Mouse (Mus musculus) gastrocnemius, adult 8-10 months (tissue): Measurements from ENCODE around the gene 4930558C23Rik. TPM values are rescaled to one million over a fixed set of nuclear protein-coding genes. Genes with fewer than 3 reads are reported as not detected.
"Not testable (repeated sequence)": the region's sequence is repeated elsewhere in the genome, so short reads cannot be mapped to it uniquely, and the experiment has no call there.

ENCODE experiments used
- DNase-seq, 2 experiments: peaks; one replicate each; pipeline ENCODE4 v3.0.0; 2022; ENCODE audit warnings: low spot score in 2 of 2
- total RNA-seq, 4 experiments: library from RNA; stranded (reverse); gene quantifications; 2 replicates each; pipeline ENCODE4 v1.2.4; 2022

4930558C23Rik gene
- under 1 TPM in 1 of 4 experiments, not detected in 3; 0.92 TPM for total RNA-seq

DNA sequence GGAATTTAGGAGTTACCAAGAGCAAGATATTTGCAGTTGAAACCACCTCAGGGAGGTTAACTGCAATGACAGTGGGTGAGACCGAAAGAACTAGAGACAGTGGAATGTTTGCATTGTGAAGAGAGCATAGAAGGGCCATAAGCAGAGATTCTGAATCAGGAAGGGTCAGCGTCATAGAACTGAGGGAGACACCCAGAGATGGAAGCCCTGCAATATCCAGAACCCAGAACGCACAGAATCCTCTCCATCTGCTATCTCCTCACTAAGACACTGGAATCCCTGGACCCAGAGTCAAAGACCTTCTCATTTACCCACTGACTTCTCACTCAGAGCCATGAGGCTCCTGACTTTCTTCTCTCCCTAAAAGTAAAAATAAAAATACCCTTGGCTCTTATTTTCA, at the start of gene 4930558C23Rik:
Gene 4930558C23Rik (minus strand): TSS at position 101 of the 400 bp plus-strand sequence.
- no peak for DNase-seq

DNA sequence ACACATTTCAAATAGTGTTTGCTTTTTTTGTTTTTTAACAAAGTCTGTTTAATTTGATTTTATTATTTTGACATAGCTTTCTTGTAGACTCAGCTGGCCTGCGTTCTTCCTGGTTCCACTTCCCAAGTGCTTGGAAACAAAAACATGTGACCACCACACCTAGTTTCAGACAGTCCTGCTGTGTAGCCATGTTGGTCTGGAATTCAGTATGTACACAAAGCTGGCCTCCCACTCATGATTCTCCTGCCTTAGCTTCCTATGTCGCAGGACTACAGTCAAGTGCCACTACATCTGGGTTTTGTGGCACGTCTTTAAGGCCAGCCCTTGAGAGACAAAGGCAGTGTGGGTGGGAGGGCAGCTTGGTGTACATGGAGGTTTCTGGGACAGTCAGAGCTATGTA, 48.3 kb upstream of the 4930558C23Rik start:
- no peak for DNase-seq

DNA sequence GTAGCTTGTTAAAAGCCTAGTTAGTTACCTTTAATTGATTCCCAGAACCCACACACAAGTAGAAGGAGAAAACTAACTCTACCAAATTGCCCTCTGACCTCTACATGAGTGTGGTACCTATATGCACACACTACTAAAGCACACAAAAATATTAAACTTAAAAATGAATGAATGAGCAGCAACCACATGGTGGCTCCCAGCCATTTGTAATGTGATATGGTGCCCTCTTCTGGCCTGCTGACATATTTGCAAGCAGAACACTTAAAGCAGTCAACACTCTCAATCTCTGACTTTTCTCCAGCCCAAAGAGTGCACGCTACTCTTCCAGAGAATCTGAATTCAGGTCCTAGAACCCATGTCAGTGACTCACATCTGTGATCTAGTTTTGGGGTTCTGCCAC, 47.8 kb upstream of the 4930558C23Rik start:
- DNase-seq: peak in 1 of 2 experiments; percentile 20

DNA sequence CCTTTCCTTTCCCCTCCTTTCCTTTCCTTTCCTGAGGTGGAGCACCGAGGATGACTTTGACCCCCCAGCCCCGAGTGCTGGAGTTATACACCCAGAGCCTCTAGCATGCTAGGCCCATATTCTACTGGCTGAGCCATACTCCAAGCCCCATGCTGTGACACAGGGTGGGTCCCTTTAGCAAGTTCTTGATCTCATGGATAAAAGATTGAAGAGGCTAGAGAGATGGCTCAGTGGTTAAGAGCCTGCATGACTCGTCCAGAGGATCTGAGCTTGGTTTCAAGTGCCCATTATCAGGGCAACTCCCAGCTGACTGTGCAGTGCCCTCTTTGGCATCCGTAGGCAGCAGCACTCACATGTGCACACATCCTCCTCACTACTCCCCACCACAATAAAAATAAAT, 42.7 kb upstream of the 4930558C23Rik start:
- DNase-seq: no peak

DNA sequence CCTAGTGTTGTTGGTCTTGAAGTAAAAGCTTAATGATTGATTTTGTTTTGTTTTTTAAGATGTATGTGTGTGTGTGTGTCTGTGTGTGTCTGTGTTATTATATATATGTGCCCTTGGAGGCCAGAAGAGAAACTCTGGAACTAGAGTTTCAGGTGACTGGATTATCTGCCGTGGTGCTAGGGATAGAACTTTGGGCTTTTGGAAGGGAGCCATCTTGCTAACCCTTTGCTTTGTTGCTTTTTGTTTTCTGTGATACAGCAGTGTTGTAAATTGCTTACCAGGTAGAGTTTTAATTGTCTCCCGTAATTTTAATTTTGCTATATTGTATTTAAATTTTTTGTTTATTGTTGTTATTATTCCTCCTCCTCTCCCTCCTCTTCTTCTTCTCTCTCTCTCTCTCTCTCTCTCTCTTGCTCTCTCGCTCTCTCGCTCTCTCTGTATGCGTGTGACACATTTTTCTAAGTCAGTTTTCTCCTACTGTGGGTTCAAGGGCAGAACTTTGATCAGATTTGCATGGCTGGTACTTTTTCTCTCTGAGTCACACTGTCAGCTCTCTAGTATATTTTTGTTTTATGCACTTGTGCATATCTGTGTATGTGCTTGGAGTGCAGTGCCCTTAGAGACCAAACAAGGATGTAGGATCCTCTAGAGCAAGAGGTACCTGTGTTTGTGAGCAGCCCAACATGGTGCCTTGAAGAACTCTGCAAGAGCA, 39.9 kb upstream of the 4930558C23Rik start:
- DNase-seq: no peak

DNA sequence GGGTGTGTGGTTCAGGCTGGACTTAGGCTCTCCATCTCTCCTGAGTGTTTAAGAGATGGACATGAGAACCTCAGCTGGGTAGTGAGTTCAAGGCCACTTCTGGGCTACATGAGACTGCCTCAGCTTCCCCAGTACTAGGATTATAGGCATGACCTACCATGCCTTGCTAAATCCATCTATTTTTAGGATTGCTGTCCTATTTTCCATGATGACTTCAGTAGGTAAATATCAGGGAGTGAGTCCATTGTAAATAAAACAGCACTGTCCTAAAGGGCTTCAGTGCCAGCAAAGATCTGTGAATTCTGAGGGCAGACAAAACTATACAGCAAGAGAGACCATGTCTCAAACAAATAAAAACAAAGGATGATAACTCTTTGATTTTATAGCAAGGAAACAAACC, 37.0 kb upstream of the 4930558C23Rik start:
- no peak for DNase-seq

DNA sequence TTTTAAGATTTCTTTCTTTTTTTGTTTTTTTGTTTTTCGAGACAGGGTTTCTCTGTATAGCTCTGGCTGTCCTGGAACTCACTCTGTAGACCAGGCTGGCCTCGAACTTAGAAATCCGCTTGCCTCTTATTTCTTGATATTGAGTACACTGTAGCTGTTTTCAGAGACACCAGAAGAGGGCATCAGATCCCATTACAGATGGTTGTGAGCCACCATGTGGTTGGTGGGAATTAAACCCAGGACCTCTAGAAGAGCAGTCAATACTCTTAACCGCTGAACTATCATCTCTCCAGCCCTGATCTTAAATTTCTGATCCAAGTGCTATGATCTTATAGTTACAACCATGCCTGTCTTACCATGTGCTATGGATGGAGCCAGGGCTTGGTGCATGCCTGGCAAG, 36.0 kb upstream of the 4930558C23Rik start:
- not testable (repeated sequence) for DNase-seq

DNA sequence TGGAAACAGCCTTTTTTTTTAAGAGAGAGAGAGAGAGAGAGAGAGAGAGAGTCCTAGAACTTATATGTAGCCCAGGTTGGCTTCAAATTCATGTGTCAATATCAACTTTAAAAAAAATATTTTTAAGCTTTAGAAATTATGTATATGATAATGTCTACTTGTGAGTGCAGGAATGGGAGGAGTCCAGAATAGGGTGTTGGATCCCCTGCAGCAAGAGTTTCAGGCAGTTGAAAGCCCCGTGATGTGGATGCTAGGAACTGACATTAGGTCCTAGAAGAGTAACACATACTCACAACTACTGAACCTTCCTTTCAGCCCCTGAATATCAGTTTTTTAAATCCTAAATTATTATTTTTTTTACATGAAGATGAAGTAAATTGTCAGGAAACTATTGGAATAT, 32.9 kb upstream of the 4930558C23Rik start:
- DNase-seq: no peak

DNA sequence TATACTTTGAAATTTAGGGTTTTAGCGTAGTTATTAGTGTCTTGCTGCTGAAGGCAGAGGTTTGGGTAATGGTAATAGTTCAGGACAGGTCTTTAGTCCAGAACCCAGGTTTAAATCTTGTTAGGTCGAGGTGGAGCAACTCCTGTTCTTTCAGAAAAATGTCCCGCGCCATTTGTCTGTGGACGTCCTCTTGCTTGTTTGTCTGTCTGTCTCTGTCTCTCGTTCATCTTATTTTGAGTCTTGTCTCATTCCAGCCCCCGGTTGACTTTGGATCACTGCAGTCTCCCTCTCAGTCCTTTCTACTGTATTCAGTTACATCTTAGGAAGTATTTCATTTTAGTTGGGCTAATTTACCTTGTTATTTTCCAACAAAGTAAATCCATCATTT, 32.3 kb upstream of the 4930558C23Rik start:
- no peak for DNase-seq

DNA sequence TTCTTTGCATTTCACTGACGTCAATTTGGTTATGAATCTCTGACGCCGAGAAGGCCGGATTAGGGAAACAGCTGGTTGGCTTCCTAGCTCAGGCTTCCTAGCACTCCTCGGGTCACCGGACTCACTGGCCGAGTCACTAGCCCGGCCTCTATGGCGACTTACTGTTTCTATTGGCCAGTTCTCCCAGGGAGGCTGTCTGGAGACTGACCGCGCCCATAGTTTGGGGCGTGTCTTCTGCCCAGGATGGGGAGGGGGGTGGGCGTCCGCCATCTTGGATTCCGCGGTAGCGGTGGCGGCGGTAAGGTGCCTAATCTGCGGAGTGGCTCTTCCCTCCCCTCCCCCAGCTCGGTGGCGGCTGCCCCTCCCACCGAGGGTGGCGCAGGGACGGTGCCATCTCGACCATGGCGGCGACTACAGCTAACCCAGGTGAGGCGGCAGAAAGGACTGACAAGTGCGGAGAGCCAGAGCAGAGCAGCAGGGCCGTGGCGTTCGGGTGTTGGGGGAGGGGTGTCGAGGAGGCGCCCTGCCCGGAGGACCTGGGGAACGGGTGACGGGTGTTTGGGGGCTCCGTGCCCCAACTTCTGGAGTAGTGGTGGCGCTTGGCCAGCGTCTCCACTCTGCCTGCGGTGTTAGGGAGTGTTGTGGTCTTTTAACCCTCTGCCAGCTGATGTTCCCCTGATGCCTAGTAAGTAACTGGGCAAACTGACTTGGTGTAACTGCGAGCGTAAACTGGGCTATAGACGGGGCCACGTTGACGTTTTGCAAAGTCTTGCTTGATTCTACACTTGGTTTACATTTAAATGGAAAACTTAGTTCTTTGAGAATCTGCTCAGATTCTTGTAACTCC, 31.7 kb upstream of the 4930558C23Rik start, which contains the start of gene Arnt:
Gene Arnt (plus strand): TSS at position 253 of the 847 bp plus-strand sequence.
- DNase-seq: peak; percentile 87 to 92

DNA sequence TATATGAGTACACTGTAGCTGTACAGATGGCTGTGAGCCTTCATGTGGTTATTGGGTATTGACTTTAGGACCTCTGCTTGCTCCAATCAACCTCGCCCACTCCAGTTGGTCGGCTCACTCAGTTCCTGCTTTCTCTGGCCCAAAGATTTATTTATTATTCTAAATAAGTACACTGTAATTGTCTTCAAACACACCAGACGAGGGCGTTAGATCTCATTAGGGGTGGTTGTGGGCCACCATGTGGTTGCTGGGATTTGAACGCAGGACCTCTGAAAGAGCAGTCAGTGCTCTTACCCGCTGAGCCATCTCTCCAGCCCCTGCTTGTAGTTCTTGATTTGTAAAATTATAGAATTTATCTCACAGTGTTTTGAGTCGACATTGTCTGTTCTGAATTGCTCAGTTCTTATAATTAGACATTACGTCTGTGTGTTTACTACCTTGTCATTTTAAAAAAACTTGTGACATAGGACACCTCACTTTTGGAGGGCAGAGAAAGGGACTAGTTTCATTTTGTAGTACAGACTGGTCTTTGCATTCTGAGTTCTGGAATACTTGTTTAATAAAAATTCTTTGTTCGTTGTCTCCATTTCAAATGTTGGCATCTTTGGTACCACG, 30.8 kb upstream of the 4930558C23Rik start:
- no peak for DNase-seq

DNA sequence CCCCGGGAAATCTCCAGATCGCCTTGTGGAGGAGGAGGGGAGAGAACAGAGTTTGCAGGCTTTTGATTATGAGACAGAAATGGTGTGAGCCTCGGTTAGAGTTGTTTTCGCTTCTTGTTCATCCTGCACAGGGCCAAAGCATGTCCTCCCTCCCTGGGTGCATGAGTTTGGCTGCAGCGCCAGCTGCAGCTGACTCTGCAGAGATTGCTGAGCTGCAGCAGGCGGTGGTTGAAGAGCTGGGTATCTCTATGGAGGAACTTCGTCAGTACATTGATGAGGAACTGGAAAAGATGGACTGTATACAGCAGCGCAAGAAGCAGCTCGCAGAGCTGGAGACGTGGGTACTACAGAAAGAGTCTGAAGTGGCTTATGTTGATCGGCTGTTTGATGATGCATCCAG, 25.8 kb upstream of the 4930558C23Rik start:
- not testable (repeated sequence) for DNase-seq

DNA sequence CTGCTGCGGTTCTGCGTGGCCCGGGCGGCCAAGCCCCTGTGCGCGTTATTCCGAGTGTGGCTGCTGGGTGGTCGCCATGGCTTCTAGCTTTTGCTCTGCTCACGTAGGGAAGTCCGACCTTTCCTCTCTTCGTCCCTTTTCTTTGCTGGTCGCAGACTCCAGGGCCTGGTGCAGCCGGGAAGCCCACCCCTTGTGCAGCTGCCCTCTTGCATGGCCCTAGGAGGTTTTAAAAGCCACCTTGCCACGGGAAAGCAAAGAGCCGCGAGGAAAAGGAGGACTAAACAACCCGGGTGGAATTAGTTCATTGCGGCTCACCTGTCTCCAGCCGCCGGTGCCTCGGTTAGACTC, 25.2 kb upstream of the 4930558C23Rik start:
- DNase-seq: not testable (repeated sequence)

DNA sequence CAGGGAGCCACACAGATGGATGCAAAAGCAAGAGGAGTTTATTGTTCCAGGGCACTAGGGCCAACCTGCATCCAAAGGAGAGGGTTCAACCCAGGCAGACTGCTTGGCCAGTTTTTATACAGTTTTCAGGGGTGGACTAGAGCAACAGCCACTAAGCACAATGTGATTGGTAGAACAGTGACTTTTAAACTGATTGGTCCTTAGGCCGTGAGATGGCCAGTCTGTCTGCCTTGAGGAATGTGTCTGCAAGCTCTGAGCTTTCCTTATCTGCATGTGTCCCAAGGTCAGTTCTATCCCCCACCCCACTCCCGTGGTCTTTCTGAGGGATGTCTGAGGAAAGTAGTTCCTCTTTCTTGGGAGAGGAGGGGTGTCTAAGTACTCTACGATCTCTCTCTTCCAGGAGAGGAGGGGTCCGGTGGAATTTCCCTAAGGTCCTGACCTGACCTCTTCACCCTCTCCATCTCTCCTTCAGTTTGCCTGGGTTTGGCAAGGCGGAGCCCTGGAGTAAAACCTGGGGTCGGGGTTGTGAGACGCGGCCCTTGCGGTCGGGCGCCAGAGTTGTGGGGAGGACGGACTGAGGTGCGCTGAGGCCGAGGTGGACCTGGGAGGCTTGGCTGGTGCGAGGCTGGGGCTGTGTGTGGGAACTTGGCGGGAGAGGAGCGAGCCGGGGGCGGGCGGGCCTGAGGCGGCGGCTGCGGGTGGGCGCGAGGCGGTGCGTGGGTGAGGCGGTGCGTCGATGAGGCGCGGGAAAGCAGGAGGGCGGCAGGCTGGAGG, 24.7 kb upstream of the 4930558C23Rik start:
- not testable (repeated sequence) for DNase-seq

DNA sequence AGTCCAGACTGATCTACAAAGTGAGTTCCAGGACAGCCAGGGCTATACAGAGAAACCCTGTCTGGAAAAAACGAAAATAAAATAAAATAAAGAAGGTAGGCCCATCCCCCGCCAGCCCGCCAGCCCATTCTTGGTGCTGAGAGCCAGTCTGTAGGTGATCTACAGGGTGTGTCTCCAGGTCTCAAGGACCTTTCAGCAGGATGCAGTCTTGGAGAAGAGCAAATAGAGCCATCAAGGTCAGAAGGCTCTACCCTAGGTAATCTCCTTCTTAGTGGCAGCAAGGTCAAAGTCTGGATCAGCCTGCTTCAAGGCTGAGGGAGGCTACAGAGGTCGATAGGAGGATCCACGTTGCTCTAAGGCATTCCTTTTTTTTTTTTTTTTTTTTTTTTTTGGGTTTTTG, 23.8 kb upstream of the 4930558C23Rik start:
- not testable (repeated sequence) for DNase-seq

DNA sequence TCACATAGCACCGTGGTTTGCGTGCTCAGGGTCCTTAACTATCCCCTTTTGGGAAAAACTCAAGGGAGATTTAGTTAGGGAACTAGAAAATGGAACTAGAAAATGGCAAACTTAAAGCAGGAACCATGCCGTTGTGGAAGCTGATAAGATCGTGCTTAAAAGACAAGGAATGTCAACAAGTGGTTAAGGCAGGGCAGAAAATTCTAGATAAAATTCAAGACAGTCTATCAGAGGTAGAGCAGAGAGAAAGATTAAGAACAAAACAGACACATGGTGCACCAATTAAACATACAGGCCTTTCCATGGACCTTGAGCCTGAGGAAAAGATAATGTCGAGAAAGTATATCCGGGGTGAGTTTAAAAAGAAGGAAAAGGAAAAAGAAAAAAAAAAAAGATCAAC, 15.2 kb upstream of the 4930558C23Rik start:
- DNase-seq: no peak

DNA sequence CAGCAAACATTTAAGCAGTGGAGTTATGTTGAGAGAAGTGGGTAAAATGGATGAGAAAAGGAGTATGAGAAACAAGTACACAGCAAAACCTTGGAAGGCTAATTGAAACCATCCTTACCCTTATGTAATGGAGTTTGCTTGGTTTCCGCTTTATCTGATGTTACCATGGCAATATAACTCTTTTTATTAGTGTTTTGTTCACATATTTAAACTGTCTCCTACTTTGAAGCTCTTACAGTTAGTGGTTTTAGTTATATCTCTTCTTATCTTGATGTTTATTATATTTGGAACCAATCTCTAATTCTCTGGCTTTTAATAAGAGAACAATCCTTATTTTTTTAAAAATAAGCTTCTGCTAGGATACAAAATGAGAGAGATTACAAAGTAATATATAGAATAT, 9.6 kb upstream of the 4930558C23Rik start:
- no peak for DNase-seq

DNA sequence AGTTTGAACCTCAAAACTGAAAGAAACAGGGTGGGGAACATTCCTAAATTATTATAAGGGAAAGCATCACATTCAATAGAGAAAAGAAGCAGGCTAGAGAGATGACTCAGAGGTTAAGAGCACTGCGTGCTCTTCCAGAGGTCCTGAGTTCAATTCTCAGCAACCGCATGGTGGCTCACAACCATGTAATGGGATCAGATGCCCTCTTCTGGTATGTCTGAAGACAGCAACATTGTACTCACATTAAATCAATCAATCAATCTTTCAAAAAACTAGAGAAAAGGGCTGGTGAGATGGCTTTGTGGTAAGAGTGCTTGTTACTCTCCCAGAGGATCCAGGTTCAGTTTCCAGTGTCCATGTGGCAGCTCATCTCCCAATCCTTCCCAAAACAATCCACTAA, 6.2 kb upstream of the 4930558C23Rik start:
- DNase-seq: no peak

DNA sequence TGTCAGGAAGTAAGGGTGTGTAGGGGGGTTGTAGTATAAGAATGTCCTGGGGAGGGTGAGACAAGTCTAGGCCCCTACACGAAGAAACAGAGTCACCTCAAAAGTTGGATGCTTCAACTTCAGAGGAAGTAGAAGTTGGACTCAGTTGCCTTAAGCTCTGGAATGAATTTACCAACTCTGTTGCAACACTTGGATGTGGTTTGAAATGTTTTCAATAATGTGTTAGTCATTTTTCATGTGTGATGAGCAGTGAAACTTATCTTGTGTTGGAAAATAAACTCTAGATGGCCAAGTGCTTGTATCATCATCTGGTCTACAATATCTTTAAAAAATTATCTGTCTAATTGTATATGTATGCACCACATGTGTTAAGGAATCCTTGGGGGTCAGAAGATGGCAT, 5.1 kb upstream of the 4930558C23Rik start:
- DNase-seq: no peak

DNA sequence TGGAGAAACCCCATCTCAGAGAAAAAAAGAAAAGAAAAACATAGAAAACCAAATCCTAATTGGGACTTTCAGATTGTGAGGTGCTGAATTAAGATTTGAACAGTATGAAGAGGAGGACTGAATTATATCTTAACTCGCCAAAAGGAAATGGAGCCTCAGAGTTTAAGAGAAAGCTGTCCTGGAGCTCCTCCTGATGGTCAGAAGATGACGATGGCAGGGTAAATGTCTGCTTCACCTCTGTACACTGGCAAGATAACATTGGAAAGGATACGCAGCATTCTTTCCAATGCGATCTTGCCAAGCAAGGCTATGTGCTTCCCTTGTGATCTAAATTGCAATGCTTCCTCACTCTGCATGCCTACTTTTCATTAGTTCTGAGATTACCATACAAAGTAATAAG, 8.3 kb downstream of the 4930558C23Rik start:
- no peak for DNase-seq

DNA sequence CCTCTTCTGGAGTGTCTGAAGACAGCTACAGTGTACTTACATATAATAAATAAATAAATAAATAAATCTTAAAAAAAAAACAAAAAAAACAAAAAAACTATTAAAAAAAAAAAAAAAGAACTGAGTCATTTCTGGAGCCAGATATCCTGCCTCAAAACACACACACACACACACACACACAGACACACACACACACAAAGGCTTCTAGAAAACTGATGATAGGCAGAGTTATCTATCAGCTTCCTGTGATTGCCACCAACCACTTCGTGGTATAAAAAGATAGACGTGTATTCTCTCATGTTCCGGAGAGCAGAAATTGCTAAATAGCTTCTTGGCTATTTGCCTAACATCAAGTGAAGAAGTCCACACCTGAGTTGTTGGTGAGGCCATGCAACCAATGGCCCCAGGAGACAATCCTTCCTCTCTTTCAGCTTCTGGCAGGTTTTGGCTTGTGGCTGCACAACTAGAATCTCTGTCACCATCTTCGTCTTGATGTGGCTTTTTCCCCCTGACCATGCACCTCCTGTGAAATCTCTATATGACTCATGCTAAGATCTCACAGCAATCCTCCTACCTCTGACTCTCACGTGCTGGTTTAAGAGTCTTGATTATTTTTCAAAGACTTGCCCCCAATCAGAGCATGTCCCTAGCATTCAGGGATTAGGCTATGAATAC, 17.1 kb downstream of the 4930558C23Rik start:
- DNase-seq: no peak
